Mouse (Mus musculus) c-Kit-negative CD71-positive TER-119-positive erythroid progenitor cells, embryonic 14.5 days (primary cell): ENCODE measurements around the gene Gm8882.
"Not testable (repeated sequence)": the region's sequence is repeated elsewhere in the genome, so short reads cannot be mapped to it uniquely, and the experiment has no call there.

Experiments
- DNase-seq: peaks from one replicate; pipeline ENCODE4 v3.0.0-alpha.2; 2013; ENCODE audit warnings: low read depth, low spot score

The Gm8882 gene

GRCm38 (mm10) chr6:132364034-132364433 lies at the start of gene Gm8882:
Gene Gm8882 (minus strand): TSS chr6:132364134.
- not testable (repeated sequence) for DNase-seq

GRCm38 (mm10) chr6:132314657-132315056 lies 49.3 kb downstream of the Gm8882 start, which contains the start of gene Prpmp5:
Gene Prpmp5 (minus strand): TSS chr6:132314757.
- DNase-seq: not testable (repeated sequence)
